Mouse (Mus musculus): ENCODE results near the gene Pdzd2. TPM values are rescaled to one million over a fixed set of nuclear protein-coding genes. Genes with fewer than 3 reads are reported as not detected.

Pdzd2 gene
- polyA plus RNA-seq, 1 experiment: under 0.01 TPM

DNA sequence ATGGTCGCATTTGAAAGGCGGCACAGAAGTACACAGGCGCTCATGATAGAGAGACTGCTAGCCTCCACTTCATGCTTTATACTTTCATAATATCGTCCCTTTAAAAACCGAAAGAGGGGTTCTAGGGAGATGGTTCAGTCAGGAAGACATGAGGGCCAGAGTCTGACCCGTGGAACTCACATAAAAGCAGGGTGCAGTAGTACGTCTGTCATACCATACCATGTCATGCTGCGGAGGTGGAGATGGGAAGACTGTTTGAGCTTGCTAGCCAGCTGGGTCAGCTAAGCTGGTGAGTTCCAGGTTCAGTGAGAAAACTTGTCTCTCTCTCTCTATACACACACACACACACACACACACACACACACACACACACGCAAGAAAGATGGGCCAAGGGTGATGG lies 76.4 kb downstream of the Pdzd2 start:
- H3K27me3 ChIP-seq (ENCODE audit: control insufficient read depth): no peaks in the 10 kb centered on the region
- no peak overlapping the region for H3K4me3 ChIP-seq (replicated peaks)
- TF ChIP-seq TAL1 (IDR thresholded peaks at IDR 0.05; ENCODE audit: low read length) (no peak), GATA1 (IDR thresholded peaks at IDR 0.05; ENCODE audit: low read length) (no peak)
- no peaks in the 10 kb centered on the region for H3K36me3 ChIP-seq (ENCODE audit: control insufficient read depth)
- H3K4me1 ChIP-seq (ENCODE audit: control insufficient read depth): no peaks in the 10 kb centered on the region
- H3K9me3 ChIP-seq (ENCODE audit: control insufficient read depth, low read length): peaks cover 4% of the 10 kb centered on the region

GRCm38 (mm10) chr15:12660320-12660719 lies 79.4 kb downstream of the Pdzd2 start:
- H3K4me1 ChIP-seq (ENCODE audit: control insufficient read depth): no peaks in the 10 kb centered on the region
- TF ChIP-seq TAL1 (IDR thresholded peaks at IDR 0.05; ENCODE audit: low read length): no peak
- no peak for TF ChIP-seq GATA1 (IDR thresholded peaks at IDR 0.05; ENCODE audit: low read length)
- H3K4me3 ChIP-seq (replicated peaks): no peak overlapping the region
- no peaks in the 10 kb centered on the region for H3K9me3 ChIP-seq (ENCODE audit: control insufficient read depth, low read length)
- no peaks in the 10 kb centered on the region for H3K36me3 ChIP-seq (ENCODE audit: control insufficient read depth)
- no peaks in the 10 kb centered on the region for H3K27me3 ChIP-seq (ENCODE audit: control insufficient read depth)

- H3K4me3 ChIP-seq (replicated peaks): no peak overlapping the region
- H3K4me1 ChIP-seq (ENCODE audit: control insufficient read depth): no peaks in the 10 kb centered on the region
Measured at GRCm38 (mm10) chr15:12655959-12656662, 83.6 kb downstream of the Pdzd2 start.

GRCm38 (mm10) chr15:12655316-12655715 lies 84.4 kb downstream of the Pdzd2 start:
- TF ChIP-seq TAL1 (IDR thresholded peaks at IDR 0.05; ENCODE audit: low read length): no peak
- no peak for TF ChIP-seq GATA1 (IDR thresholded peaks at IDR 0.05; ENCODE audit: low read length)
- Histone ChIP-seq H3K4me1 (ENCODE audit: control insufficient read depth) (no peaks in the 10 kb centered on the region), H3K27me3 (ENCODE audit: control insufficient read depth) (no peaks in the 10 kb centered on the region), H3K36me3 (ENCODE audit: control insufficient read depth) (no peaks in the 10 kb centered on the region), H3K4me3 (replicated peaks) (no peak overlapping the region), H3K9me3 (ENCODE audit: control insufficient read depth, low read length) (no peaks in the 10 kb centered on the region)

More at GRCm38 (mm10) chr15:12655959-12656662, 83.6 kb downstream of the Pdzd2 start:
- no peaks in the 10 kb centered on the region for H3K9me3 ChIP-seq (ENCODE audit: control insufficient read depth, low read length)
- H3K27me3 ChIP-seq (ENCODE audit: control insufficient read depth): no peaks in the 10 kb centered on the region
- TF ChIP-seq GATA1 (IDR thresholded peaks at IDR 0.05; ENCODE audit: low read length): no peak
- TF ChIP-seq TAL1 (IDR thresholded peaks at IDR 0.05; ENCODE audit: low read length): no peak
- no peaks in the 10 kb centered on the region for H3K36me3 ChIP-seq (ENCODE audit: control insufficient read depth)

DNA sequence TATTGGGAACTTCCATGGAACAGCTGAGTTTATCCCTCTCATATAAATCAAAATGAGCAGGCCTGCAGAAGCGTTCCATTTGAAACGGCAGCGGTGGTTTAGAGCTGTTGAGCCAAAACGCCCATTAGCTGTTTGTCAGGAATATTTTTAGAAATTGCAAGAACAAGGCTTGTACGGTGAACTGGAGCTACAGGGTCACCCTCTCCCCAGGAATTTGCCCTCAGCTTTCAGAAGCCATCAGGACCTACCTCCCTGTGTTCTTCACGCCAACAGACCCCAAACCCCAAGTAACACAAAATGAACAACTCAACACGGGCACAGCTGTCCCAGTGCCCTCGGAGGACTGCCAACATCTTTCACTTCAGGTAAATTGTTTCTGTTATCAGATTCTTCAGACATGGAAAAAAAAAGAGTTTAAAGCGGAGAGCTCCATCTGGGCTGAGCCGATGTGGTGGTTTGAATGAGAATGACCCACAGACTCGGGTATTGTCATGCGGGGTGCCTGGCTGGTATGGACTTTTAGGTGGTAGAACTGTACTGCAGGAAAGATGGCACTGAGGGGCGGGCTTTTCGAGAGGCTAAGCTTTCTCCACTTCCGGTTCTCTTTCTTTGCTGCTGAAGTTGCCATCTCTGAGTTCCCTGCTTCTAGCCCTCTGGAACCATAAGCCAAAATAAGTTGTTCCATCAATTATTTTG lies 87.2 kb downstream of the Pdzd2 start:
- no peak for TF ChIP-seq GATA1 (IDR thresholded peaks at IDR 0.05; ENCODE audit: low read length)
- TF ChIP-seq TAL1 (IDR thresholded peaks at IDR 0.05; ENCODE audit: low read length): no peak
- Histone ChIP-seq H3K36me3 (ENCODE audit: control insufficient read depth) (no peaks in the 10 kb centered on the region), H3K9me3 (ENCODE audit: control insufficient read depth, low read length) (no peaks in the 10 kb centered on the region)

GRCm38 (mm10) chr15:12650236-12650635 lies 89.5 kb downstream of the Pdzd2 start:
- Histone ChIP-seq H3K9me3 (ENCODE audit: control insufficient read depth, low read length) (no peaks in the 10 kb centered on the region), H3K36me3 (ENCODE audit: control insufficient read depth) (no peaks in the 10 kb centered on the region), H3K27me3 (ENCODE audit: control insufficient read depth) (no peaks in the 10 kb centered on the region), H3K4me3 (replicated peaks) (no peak overlapping the region), H3K4me1 (ENCODE audit: control insufficient read depth) (no peaks in the 10 kb centered on the region)
- no peak for TF ChIP-seq TAL1 (IDR thresholded peaks at IDR 0.05; ENCODE audit: low read length)
- TF ChIP-seq GATA1 (IDR thresholded peaks at IDR 0.05; ENCODE audit: low read length): no peak

More for the DNA sequence above, 87.2 kb downstream of the Pdzd2 start:
- no peaks in the 10 kb centered on the region for H3K4me1 ChIP-seq (ENCODE audit: control insufficient read depth)
- H3K4me3 ChIP-seq (replicated peaks): no peak overlapping the region
- no peaks in the 10 kb centered on the region for H3K27me3 ChIP-seq (ENCODE audit: control insufficient read depth)

DNA sequence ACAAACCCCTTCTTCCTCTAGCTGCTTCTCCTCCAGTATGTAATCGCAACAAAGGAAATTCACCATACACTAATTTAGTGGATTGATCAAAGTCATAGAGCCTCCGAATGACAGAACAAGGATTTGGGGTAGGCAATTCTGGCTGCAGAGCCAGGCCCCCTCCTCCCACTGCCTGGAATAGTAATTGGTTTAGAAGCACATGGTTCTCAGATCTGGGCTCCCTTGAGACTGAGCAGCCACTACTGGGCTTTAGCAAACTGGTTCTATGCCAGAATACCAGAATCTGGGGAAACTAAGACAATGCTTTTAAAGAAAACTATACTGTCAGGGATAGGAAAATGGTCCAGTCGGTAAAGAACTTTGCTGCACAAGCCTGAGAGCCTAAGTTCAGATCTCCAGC lies 90.0 kb downstream of the Pdzd2 start:
- no peak for TF ChIP-seq TAL1 (IDR thresholded peaks at IDR 0.05; ENCODE audit: low read length)
- no peak for TF ChIP-seq GATA1 (IDR thresholded peaks at IDR 0.05; ENCODE audit: low read length)
- H3K27me3 ChIP-seq (ENCODE audit: control insufficient read depth): no peaks in the 10 kb centered on the region
- no peaks in the 10 kb centered on the region for H3K9me3 ChIP-seq (ENCODE audit: control insufficient read depth, low read length)
- no peaks in the 10 kb centered on the region for H3K4me1 ChIP-seq (ENCODE audit: control insufficient read depth)
- H3K36me3 ChIP-seq (ENCODE audit: control insufficient read depth): no peaks in the 10 kb centered on the region
- no peak overlapping the region for H3K4me3 ChIP-seq (replicated peaks)

GRCm38 (mm10) chr15:12649131-12649530 lies 90.6 kb downstream of the Pdzd2 start:
- TF ChIP-seq GATA1 (IDR thresholded peaks at IDR 0.05; ENCODE audit: low read length) (no peak), TAL1 (IDR thresholded peaks at IDR 0.05; ENCODE audit: low read length) (no peak)
- no peak overlapping the region for H3K4me3 ChIP-seq (replicated peaks)
- H3K4me1 ChIP-seq (ENCODE audit: control insufficient read depth): no peaks in the 10 kb centered on the region
- H3K27me3 ChIP-seq (ENCODE audit: control insufficient read depth): no peaks in the 10 kb centered on the region
- no peaks in the 10 kb centered on the region for H3K9me3 ChIP-seq (ENCODE audit: control insufficient read depth, low read length)
- no peaks in the 10 kb centered on the region for H3K36me3 ChIP-seq (ENCODE audit: control insufficient read depth)

DNA sequence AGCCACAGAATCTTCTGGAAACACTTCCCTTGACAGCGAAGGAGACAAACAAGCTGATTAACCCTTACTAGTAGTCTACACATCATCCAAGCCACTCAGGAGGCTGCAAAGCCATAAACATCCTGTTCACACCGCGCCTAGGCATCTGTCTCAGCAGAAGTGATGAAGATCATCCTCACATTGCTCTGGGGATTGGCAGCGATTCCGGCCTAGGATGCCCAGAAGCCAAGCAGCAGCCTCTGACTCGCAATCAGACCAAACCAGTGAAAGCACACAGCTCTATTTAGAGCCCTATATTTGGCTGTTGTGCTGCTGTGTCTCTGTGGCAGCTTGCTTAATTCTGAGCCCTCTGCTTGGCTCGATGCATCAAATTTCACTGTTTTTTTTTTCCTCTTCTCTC lies 99.0 kb downstream of the Pdzd2 start:
- Histone ChIP-seq H3K4me1 (ENCODE audit: control insufficient read depth) (no peaks in the 10 kb centered on the region), H3K27me3 (ENCODE audit: control insufficient read depth) (no peaks in the 10 kb centered on the region), H3K4me3 (replicated peaks) (no peak overlapping the region), H3K36me3 (ENCODE audit: control insufficient read depth) (no peaks in the 10 kb centered on the region), H3K9me3 (ENCODE audit: control insufficient read depth, low read length) (no peaks in the 10 kb centered on the region)
- TF ChIP-seq GATA1 (IDR thresholded peaks at IDR 0.05; ENCODE audit: low read length): no peak
- TF ChIP-seq TAL1 (IDR thresholded peaks at IDR 0.05; ENCODE audit: low read length): no peak
